Mouse (Mus musculus): ENCODE results near the gene Arfip1.

GRCm38 (mm10) chr3:84536987-84537386, 45.4 kb downstream of the Arfip1 start:
- no peak for TF ChIP-seq POLR2A (IDR thresholded peaks at IDR 0.05; ENCODE audit: insufficient read depth, low read depth, low read length)
- TF ChIP-seq CTCF (IDR thresholded peaks at IDR 0.05), result no peak
